ENCODE assay signal across 1 mouse cellular context in genomic region chr3:88042661-88043421, GRCm38 (mm10).
TF ChIP-seq lines count a peak whose summit lies in the region.

Gene Gpatch4 (plus strand): TSS chr3:88043108.

TF ChIP-seq in MEL, 35 proteins besides CTCF, POLR2A, EP300 and RAD21 (continued from another document):
- TF ChIP-seq SIN3A (IDR thresholded peaks at IDR 0.05; ENCODE audit: low read length): peak; percentile 100
- TF ChIP-seq MAX (IDR thresholded peaks at IDR 0.05; ENCODE audit: low read length): peak; percentile 100
- peak; percentile 53; the same call in 1 of the 2 replicates for TF ChIP-seq ETS1 (IDR thresholded peaks at IDR 0.05; ENCODE audit: low read depth, low read length)
- peak; percentile 78 for TF ChIP-seq KAT2A (conservative IDR thresholded peaks at IDR 0.05; ENCODE audit: low read depth, low read length)
